Mouse (Mus musculus) cerebellum, adult 2 months (tissue): ENCODE results near the gene Ddx41.

Experiments
- CTCF ChIP-seq: fragments of 200-500 bp; IDR thresholded peaks from 2 replicates; pipeline ENCODE4 v1.5.1; 2011; ENCODE audit warnings: low read depth, mild to moderate bottlenecking, control low read depth, low read length, moderate library complexity, borderline replicate concordance; ENCODE audit not compliant: insufficient read depth
- POLR2A ChIP-seq: fragments of 200-500 bp; IDR thresholded peaks from 2 replicates; pipeline ENCODE4 v1.6.1; 2011; ENCODE audit warnings: low read length, control low read depth, borderline replicate concordance; ENCODE audit not compliant: insufficient read depth

- TF ChIP-seq CTCF, result no peak
- no peak for TF ChIP-seq POLR2A
Measured at GRCm38 (mm10) chr13:55569726-55570285, 33.3 kb upstream of the Ddx41 start.
